Mouse (Mus musculus) left cerebral cortex, adult 18-20 months (tissue): ENCODE measurements around the gene Tnfaip8l2. TPM values are rescaled to one million over a fixed set of nuclear protein-coding genes. Genes with fewer than 3 reads are reported as not detected.
"Not testable (repeated sequence)": the region's sequence is repeated elsewhere in the genome, so short reads cannot be mapped to it uniquely, and the experiment has no call there.

Source experiments
- DNase-seq, 2 experiments: peaks; one replicate each; pipeline ENCODE4 v3.0.0; 2021 to 2022; ENCODE audit warnings: low spot score in 2 of 2, mixed read lengths in 1 of 2
- total RNA-seq, 2 experiments: library from RNA; stranded (reverse); gene quantifications; 2 replicates each; pipeline ENCODE4 v1.2.3; 2021

Gene Tnfaip8l2
- total RNA-seq, 2 experiments from 2014 or later = 1.5 to 1.6 TPM

DNA sequence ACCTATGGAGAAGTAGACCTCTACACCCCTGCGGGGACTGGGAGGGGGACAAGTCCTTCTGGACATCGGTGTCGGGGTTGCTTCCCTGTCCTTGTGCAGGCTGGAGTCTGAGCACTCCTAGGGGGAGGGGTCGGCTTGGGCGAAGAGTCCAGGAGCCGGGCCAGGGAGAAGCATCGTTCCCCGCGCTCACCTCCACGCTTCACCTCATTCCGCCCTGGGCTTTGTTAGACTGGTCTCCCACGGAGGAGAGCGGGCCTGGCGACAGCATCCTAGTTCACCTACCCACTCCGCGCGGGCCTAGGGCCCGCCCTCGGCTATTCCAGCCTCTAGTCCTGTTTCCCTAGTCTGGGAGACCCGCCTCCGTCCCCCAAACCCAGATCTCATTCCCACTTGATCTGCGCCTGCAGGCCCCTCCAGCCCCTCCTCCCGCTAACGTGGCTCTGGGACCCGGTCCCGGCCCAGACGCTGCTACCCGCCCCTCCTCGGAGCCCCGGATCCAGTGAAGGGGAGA, 18.9 kb upstream of the Tnfaip8l2 start:
- DNase-seq = no peak

DNA sequence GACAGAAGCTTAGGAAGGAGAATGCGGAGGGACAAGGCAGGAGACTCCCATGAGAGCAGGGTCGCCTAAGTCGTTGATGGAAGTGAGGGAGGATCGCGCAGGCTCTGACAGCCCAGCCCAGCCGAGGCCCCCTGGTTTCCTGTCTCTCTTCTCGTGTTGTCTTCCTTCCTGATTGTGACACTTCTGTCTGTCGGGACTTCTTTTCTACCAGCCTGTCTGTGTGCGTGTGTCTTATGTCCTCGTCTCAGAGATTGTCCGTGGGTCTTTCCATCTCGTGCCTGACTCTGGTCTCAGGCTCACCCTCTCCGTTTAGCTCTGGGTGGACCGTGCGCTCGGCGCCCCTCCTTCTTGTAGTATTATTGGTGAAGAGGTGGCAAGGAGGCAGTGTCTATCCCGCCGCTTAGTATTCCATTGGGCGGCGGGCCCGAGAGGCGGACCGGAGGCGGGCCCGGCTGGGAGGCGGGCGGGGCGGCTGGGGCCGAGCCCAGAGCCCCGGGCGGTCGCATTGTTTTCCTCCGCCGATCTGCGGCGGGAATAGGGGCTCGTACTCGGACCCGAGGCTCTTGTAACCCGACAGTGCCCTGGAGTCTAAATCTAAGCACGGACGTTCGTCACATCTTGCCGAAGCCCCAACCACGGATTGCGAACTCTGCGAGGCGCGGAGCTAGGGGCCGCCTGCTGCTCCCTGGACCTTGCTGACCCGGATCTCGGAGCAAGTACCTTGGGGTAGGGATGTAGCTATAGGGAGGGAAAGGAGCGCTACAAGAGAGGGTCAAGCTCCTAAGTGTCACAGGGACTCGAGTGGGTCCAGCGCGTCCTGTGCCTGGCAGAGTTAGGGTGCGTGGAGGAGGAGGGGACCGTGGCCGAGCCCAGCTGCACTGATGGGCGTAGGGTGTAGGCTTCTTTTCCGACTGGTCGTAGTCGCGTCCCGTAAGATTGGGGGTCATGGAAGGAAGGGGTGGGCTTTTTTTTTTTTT, 18.1 kb upstream of the Tnfaip8l2 start, which contains the start of gene Sema6c:
Gene Sema6c, plus strand, starts transcription at position 471 of the 977 bp plus-strand sequence.
- DNase-seq = peak; percentile 81 to 92

DNA sequence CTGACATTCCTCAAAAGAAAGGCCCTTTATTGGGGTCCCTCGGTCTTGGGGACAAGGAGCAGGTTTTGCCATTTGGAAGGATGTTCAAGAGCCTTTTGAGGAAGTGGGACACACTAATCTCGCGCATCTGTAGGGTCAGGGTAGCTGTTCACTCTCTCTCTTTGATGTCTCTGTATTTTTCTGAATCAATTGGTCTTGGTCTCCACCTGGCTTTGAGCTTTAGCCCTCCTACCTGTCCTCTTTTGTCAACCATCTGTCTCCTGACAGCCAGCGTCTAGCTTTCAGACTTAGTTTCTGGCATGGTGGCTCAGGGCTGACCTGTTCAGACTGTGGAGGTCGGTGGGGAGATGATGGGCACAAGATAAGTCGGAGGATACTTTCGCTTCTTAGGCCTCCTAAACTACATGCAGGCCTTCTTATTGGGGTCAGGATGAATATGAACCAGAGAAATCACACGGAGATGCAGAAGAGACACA, 17.4 kb upstream of the Tnfaip8l2 start:
- DNase-seq = no peak

DNA sequence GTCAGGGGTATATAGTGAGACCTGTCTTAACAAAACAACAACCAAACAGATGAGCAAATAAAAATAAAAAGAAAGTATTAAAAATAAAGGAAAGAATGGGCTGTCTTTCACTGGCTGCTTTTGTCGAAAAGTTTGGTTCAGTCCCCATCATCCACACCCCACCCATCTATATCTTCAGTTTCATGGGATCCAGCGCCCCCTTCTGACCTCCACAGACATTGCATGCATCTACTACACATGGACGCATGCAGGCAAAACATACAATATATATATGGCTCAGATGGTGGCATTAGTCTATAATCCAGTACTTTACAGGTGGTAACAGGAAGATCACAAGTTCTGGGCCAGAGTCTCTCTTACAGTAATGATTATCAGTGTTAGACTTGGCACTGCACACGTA, 11.7 kb upstream of the Tnfaip8l2 start:
- peak in 1 of 2 experiments; percentile 41 for DNase-seq

DNA sequence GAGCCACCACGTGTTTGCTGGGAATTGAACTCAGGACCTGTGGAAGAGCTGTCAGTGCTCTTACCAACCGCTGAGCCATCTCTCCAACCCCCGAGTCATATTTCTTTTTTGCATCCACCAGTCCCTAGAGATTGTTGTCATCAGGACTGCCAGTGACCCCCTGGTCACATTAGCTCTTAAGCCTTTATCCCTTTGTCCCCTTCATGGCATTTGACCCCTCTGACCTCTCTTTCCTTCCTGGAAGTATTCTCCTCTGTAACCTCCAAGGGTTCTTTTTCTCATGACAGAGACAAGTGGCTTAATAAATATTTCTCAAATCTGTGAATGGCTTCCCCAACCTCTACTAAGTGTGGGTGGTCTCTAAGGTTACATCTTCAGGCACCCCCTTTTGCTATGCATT, 5.8 kb upstream of the Tnfaip8l2 start:
- no peak for DNase-seq

DNA sequence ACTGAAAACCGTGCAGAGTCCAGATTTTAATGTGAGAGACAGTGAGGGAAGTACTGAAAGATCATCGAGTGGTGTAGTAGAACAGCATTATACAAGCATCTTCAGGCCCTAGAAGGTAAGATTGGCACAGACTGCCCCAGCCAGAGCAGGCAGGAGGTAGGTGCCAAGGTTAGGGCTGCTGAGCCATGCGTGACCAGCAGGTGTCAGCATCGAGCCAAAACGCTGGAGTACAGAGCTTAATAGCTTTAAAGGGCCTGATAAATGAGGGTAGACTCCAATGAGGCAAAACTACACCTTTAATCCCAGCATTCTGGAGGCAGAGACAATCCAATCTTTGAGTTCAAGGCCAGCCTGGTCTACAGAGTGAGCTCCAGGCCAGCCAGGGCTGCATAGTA, 454 bp upstream of the Tnfaip8l2 start:
- DNase-seq = peak; percentile 86 to 88

DNA sequence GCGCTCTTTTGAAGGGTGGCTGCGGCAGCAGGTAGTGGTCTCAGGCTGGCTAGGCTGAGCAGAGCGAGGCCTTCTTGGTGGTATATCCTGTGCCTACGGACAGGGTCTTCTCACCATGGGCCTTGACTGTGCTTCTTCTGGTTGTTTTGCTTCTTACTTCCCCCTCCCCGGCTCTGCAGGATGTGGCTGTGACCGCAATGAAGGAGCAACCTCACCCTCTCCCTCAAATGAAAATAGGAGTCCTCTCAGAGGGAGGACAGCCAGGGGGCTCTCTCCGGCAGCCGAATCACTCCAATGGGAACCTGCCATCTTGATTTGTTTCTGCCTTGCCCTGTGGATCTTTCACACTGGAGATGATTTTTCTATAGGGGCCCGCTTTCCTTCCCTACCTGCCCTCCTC, 686 bp downstream of the Tnfaip8l2 start:
- DNase-seq = no peak

DNA sequence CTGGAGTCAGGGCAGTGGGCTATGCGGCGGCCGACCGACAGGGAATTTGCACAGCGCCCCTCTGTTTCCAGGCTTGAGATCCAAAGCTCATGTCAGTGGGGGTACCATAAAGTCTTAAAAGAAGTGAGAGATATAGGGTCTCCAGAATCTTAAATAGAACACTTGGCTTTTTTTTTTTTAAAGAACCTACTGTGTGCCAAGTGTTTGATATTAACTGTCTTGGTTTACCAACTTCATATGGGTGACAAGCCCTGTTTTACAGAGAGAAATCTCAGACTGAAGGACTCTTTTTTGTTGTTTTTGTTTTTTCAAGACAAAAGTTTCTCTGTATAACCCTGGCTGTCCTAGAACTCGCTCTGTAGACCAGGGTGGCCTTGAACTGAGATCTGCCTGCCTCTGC, 1.4 kb downstream of the Tnfaip8l2 start:
- DNase-seq = no peak

DNA sequence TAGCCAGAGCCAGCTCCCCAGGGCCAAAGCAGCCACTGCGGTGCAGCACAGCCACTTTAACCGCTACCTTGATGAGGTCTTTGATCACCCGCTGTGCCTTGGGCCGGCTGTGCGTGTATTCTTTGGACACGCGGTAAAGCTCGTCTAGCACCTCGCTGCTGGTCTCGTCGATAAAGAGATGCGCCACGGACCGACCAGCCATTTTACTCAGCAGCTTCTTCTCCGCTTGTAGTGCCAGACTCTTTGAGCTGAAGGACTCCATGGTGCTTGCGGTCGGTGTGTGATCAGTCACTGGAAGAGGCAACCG, 1.9 kb downstream of the Tnfaip8l2 start:
- no peak for DNase-seq

DNA sequence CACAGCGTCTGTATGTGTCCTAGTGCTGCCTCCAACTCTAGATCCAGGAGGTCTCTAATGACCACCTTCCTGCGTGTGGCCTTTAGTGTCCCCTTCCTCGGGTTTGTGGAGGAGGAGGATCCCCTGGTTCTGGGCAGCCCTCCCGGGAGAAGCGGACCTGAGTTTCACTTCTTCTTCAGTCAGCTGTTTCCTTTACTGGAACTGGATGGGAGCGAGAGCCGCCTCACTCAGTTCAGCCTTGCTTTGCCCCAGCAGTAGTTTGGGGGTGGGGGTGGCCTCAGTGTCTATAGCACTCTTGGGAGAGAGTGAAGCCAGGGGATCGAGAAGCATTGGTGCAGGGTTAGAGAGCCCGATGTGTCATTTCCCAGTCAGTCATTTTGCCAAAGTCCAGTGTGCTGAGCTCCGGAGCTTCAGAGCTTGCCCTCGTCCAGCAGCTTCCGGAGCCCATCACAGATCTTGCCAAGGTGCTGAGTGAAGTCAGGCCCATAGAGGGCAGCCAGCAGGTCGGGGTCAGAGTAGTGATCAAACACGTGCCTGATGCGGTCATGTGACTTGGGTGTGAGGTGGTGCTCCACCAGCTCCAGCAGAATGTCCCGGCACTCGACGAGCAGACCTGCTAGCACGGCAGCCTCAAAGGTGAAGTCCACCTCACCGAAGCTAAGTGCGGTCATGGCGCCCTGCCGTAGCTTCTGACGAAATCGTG, 2.4 kb downstream of the Tnfaip8l2 start:
- DNase-seq = no peak

DNA sequence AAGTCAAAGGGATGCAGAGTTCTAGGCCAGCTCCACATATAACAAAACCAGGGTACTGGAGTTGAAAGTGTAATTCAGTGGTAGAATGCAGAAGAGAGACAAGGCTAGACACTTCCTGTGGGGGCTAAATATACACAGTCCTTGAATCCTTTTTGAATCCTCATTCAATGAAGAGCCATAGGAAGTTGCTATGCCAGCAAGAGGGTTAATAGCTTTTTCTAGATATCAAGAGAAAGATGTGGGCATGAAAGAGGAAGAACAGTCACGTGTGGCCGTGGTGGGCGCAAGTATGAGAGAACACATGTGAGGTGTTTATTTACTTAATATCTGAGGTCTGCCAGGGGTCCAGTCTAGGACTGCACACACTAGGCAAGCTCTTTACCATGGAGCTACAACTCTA, 5.8 kb downstream of the Tnfaip8l2 start:
- no peak for DNase-seq

DNA sequence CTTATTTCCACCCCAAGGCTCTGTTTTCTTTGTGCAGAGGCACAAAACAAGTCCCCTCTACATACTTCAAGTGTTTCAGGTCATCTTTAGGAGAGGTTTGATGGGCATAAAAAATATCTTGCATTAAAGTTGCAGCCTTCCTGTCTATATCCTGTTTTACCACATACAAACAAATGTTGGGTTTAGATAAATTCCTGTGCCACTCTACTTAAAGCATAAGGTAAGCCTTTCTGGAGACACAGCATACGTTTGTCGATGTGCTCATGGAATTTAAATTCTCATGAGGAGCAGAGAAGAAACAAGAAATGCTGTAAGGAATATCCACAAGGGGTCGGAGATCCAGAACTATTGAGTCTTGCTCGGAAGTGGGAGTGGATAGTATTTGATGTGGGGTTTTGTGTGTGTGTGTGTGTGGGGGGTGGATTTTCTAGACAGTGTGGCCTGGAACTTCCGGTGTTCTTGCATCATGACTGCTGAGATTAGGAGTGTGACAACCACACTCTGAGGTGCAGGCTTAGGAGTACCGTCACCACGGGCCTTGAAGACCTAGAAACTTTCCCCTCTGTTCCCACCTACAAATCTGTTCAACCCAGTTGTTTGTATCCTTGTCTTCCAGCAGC, 6.6 kb downstream of the Tnfaip8l2 start:
- DNase-seq = no peak

DNA sequence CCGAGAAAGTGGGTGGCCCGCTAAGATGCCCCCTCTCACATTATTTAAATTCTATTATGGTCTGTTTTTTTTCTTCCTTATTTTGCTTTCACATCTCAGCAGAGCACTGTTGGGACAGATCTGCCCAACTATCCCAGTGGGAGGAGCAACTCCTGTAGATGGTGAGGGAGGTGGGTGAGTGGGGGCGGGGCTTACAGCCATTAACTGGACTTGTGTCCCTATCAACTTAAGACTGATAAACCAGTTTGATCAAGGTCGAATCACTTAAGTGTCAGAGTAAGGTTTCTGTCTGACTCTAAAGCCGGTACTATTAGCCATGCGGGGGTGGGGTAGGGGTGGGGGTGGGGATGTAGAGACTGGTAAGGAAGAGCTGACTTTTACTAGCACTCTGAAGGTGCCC, 7.1 kb downstream of the Tnfaip8l2 start:
- peak in 1 of 2 experiments; percentile 42 for DNase-seq

DNA sequence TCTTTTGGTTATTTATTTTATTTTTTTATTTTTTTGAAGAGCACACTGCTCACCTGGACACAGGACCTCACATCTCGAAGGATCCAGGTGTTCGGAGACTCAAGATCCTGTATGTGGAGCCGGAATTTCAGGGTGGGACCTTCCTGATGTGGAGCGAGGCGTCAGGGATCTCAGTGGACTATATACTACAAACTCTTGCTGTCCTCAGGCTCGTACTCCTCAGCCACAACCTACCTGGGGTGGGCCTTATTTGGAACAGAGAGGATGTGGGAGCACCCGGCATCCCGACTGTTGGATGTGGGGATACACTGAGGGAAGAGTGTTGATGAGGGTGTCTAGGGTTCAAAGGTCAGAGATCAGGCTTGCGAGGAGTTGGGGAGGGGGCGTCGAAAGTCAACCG, 8.0 kb downstream of the Tnfaip8l2 start:
- DNase-seq = not testable (repeated sequence)

DNA sequence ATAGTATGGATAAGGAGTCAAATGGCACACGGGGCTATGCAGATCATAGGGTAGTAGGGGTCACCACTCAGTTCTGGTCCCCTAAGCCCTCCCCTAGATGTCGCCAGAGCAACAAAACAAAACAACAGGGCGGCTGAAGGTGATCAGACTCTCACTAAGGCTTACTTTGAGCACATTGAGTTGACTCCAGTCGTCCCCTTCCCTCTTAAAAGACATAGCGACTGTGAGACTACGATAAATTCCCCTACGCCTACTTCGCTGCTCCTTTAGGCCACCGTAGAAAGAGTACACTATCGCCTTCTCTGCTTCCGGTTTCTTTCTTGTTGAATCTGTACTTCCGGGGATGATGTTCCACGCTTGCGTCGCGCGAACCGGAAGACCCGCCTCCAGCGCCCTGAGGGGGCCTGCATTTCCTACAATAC, 8.5 kb downstream of the Tnfaip8l2 start, which contains the start of the genes Scnm1 and Lysmd1:
Gene Scnm1, minus strand, starts transcription at position 332 of the 422 bp plus-strand sequence.
Gene Lysmd1, plus strand, starts transcription at position 409 of the 422 bp plus-strand sequence.
- DNase-seq = peak; percentile 86 to 91

DNA sequence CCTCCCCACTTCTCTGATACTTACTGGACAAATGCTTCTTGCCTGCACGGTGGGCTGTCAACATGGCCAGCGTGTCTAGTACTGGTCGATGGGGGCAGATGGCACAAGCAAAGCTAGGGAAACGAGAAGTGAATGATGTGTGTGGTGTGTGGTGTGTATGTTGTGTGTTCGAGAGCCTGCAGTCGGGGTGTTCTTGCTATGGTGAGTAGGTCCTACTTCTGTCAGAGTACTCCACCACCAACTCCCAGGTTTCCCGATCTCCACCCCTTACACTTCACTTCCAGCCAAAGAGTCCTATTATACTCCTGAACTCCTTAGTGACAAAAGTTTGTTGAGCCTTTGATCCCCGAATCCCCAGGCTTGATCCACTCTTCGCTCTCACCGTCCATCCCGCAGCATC, 9.0 kb downstream of the Tnfaip8l2 start:
- DNase-seq = no peak

DNA sequence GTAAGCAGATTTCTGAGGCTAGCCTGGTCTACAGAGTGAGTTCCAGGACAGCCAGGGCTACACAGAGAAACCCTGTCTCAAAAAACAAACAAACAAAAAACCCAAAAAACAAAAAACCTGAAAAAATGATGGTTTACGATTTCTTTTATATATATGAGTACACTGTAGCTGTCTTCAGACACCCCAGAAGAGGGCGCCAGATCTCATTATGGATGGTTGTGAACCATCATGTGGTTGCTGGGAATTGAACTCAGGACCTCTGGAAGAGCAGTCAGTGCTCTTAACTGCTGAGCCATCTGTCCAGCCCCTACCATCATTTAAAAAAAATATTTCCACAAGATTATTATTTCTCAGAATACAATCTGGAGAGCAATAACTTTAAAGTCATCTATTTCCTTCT, 9.8 kb downstream of the Tnfaip8l2 start:
- not testable (repeated sequence) for DNase-seq

DNA sequence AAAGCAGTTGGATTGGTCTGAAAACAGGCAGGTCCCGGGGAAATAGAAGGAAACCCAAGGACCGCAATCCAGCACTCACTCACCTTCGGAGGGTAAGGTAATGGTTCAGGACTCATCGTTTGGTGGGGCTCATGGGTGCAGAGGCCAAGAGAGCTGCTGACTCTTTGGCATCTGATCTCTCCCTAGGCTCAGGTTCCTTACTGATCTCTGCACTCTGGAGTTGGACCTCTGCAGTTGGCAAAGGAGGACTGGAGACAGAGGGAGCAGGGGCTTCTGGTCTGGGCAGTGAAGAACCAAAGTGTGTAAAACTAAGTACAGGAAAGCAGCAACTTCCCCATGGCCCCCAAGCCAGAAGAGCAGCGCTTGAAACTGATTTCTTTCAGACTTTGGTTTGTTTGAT, 12.1 kb downstream of the Tnfaip8l2 start:
- no peak for DNase-seq

DNA sequence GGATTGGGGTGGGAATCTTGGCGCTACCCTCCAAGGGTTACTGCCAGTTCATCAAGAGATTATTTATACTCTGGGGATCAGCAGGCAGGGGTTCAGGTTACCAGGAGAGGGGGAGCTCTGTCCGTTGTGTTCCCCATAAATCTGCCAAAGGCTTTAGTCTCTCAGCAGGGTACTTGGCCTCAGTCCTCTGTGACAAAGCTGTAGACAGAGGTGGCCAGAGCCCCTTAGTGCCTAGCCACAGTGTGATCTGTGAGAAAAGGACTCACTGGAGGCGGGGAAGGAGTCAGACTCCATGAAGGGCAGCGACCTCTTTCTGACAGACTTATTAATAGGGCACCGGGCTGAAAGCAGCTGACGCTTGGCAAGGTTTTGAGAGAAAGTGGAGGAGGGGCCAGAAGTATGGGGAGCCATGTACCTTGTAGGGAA, 12.9 kb downstream of the Tnfaip8l2 start:
- no peak for DNase-seq

DNA sequence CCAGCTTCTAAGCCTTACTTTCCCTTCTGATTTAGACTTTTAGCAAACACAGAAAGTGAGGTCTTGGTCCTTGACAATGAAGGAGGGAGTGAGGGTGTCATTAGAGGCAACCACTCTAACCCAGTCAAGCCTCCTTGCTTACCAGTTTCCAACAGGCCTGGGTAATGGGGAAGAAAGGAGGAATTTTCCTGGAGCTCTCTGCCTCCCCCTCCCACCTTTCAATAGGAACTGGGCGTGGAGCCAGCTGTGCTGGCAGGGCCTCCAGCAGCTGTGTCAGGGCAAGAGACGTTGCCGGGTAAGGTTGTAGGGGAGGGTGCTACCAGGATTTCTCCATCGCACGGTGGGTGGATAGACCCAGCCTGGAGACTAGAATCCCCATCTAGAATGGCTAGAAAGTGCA, 17.2 kb downstream of the Tnfaip8l2 start:
- peak in 1 of 2 experiments; percentile 23 for DNase-seq

DNA sequence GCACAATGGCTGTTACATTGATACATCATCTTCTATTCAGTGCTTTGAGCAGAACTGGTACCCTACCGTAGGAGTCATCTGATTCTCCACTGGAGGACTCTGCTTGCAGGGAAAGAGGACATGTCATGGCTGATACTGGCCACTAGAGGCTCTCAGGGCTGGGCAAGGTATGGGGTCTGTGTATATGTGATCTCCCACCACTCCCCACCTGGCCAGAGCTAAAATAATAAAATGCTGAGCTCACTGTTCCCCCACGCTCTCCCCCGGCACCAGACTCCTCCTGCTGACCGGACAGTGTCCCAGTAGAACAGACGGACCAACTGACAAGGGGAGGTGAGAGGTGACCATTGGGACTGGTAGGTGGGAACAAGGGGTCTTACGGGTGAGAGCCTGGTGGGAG, 17.9 kb downstream of the Tnfaip8l2 start, which contains the start of gene Tmod4:
Gene Tmod4, plus strand, starts transcription at position 231 of the 400 bp plus-strand sequence.
- DNase-seq = no peak
